Mouse (Mus musculus): ENCODE results near the gene Plxna4.

Gene Plxna4

GRCm38 (mm10) chr6:32406316-32407095 lies 181.5 kb downstream of the Plxna4 start:
- DNase-seq (ENCODE audit: low spot score in 2 of 2): no peak

- DNase-seq (ENCODE audit: low spot score in 2 of 2): no peak
These were observed 185.3 kb downstream of the Plxna4 start for GRCm38 (mm10) chr6:32402560-32403235.

- DNase-seq (ENCODE audit: low spot score in 2 of 2): no peak
These were observed 189.7 kb downstream of the Plxna4 start for GRCm38 (mm10) chr6:32398261-32398660.

GRCm38 (mm10) chr6:32397133-32397730 lies 190.8 kb downstream of the Plxna4 start:
- peak; percentile 95 for DNase-seq (ENCODE audit: low spot score in 2 of 2)

GRCm38 (mm10) chr6:32395415-32395814 lies 192.6 kb downstream of the Plxna4 start:
- no peak for DNase-seq (ENCODE audit: low spot score in 2 of 2)

- no peak for DNase-seq (ENCODE audit: low spot score in 2 of 2)
These were observed 195.7 kb downstream of the Plxna4 start for GRCm38 (mm10) chr6:32392262-32392661.

GRCm38 (mm10) chr6:32388276-32388675 lies 199.7 kb downstream of the Plxna4 start:
- DNase-seq (ENCODE audit: low spot score in 2 of 2): peak; percentile 24 to 30

GRCm38 (mm10) chr6:32386915-32387314 lies 201.1 kb downstream of the Plxna4 start:
- DNase-seq (ENCODE audit: low spot score in 2 of 2): no peak

- no peak for DNase-seq (ENCODE audit: low spot score in 2 of 2)
These were observed 203.1 kb downstream of the Plxna4 start for GRCm38 (mm10) chr6:32384937-32385336.

- no peak for DNase-seq (ENCODE audit: low spot score in 2 of 2)
These were observed 203.6 kb downstream of the Plxna4 start for GRCm38 (mm10) chr6:32384423-32384822.

- DNase-seq (ENCODE audit: low spot score in 2 of 2): no peak
These were observed 206.5 kb downstream of the Plxna4 start for GRCm38 (mm10) chr6:32381516-32381915.

- peak; percentile 41 to 68 for DNase-seq (ENCODE audit: low spot score in 2 of 2)
These were observed 210.8 kb downstream of the Plxna4 start for GRCm38 (mm10) chr6:32377181-32377580.

GRCm38 (mm10) chr6:32373931-32374361 lies 214.0 kb downstream of the Plxna4 start:
- no peak for DNase-seq (ENCODE audit: low spot score in 2 of 2)

GRCm38 (mm10) chr6:32369092-32369491 lies 218.9 kb downstream of the Plxna4 start:
- no peak for DNase-seq (ENCODE audit: low spot score in 2 of 2)

- no peak for DNase-seq (ENCODE audit: low spot score in 2 of 2)
These were observed 219.6 kb downstream of the Plxna4 start for GRCm38 (mm10) chr6:32368408-32368807.

- no peak for DNase-seq (ENCODE audit: low spot score in 2 of 2)
These were observed 223.1 kb downstream of the Plxna4 start for GRCm38 (mm10) chr6:32364933-32365332.

GRCm38 (mm10) chr6:32363489-32364068 lies 224.4 kb downstream of the Plxna4 start:
- no peak for DNase-seq (ENCODE audit: low spot score in 2 of 2)

GRCm38 (mm10) chr6:32362421-32362820 lies 225.6 kb downstream of the Plxna4 start:
- DNase-seq (ENCODE audit: low spot score in 2 of 2): no peak

GRCm38 (mm10) chr6:32359675-32360074 lies 228.3 kb downstream of the Plxna4 start:
- no peak for DNase-seq (ENCODE audit: low spot score in 2 of 2)

- DNase-seq (ENCODE audit: low spot score in 2 of 2): no peak
These were observed 230.5 kb downstream of the Plxna4 start for GRCm38 (mm10) chr6:32357497-32357896.

- DNase-seq (ENCODE audit: low spot score in 2 of 2): no peak
These were observed 232.4 kb downstream of the Plxna4 start for GRCm38 (mm10) chr6:32355559-32355958.

GRCm38 (mm10) chr6:32348996-32349395 lies 239.0 kb downstream of the Plxna4 start:
- no peak for DNase-seq (ENCODE audit: low spot score in 2 of 2)

Measured in heart, adult 9 months (tissue).